Mouse (Mus musculus) left cerebral cortex, adult 6 months (tissue): ENCODE results near the gene Kif22. TPM values are rescaled to one million over a fixed set of nuclear protein-coding genes. Genes with fewer than 3 reads are reported as not detected.

ENCODE experiments used
- long read RNA-seq, 2 experiments: library from polyadenylated mRNA; unstranded; transcript quantifications; one replicate each; pipeline ENCODE4 v2.0.0; 2019 to 2020
- polyA plus RNA-seq: library from polyadenylated mRNA; unstranded; fragments of <200 nt; fragmentation: Nextera tagmentation; gene quantifications from 2 replicates; pipeline ENCODE4 v1.2.3, GENCODE M21; 2021

Gene Kif22
- polyA plus RNA-seq = 18.0 and 24.4 TPM in 2 replicates
- long read RNA-seq, experiment 1, partial matches to known transcripts = 1 of 3 reads
- long read RNA-seq, experiment 1, other reads (novel, unspliced or antisense) = 0 of 3 reads
- long read RNA-seq, experiment 2, partial matches to known transcripts = 3 of 3 reads
- long read RNA-seq, experiment 2, other reads (novel, unspliced or antisense) = 0 of 3 reads

GRCm38 (mm10) chr7:127041851-127042672 lies at the start of gene Kif22:
Kif22 (minus strand) TSS chr7:127042471.

GRCm38 (mm10) chr7:127091114-127091896 lies 49.0 kb upstream of the Kif22 start, which contains the start of gene AI467606:
AI467606 (plus strand) TSS chr7:127091359.

GRCm38 (mm10) chr7:127087278-127088010 lies 45.2 kb upstream of the Kif22 start, which contains the start of gene Zg16:
Zg16 (minus strand) TSS chr7:127087328.

DNA sequence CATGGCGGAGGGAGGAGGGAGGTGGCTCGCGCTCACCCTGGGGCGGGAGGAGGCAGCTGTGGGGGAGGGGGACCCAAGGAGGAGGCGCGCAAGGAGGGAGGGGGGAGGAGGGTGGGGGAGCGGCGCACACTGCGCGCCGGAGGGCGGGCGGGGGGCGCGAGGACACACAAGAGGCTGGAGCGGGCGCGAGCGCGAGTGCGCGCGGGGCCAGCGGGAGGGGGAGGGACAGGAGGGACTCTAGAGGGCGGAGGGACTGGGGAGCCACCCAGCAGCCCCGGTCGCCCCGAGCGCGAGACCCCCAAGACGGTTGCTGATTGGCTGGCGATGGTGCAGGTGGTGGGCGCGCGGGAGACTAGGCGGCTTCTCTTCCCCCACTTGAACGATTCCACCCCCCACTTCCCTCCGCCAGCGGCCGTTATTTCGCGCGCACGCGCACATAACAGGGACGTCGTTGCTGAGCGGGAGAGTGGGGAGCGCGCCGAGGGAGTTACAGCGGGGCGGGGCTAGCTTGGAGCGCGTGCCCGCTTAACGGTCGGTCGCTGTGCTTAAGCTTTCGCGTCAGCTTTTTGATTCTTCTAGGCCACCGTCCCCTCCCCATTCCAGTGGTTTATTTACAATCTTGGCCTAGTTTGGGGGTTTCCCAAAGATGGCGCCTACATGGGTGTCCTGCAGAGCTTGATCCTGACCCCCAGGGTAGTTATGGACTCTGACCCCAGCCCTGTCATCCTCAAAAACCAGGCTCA lies 15.1 kb downstream of the Kif22 start, which contains the start of gene Maz:
Gene Maz, minus strand, starts transcription at position 54 of the 743 bp plus-strand sequence.

DNA sequence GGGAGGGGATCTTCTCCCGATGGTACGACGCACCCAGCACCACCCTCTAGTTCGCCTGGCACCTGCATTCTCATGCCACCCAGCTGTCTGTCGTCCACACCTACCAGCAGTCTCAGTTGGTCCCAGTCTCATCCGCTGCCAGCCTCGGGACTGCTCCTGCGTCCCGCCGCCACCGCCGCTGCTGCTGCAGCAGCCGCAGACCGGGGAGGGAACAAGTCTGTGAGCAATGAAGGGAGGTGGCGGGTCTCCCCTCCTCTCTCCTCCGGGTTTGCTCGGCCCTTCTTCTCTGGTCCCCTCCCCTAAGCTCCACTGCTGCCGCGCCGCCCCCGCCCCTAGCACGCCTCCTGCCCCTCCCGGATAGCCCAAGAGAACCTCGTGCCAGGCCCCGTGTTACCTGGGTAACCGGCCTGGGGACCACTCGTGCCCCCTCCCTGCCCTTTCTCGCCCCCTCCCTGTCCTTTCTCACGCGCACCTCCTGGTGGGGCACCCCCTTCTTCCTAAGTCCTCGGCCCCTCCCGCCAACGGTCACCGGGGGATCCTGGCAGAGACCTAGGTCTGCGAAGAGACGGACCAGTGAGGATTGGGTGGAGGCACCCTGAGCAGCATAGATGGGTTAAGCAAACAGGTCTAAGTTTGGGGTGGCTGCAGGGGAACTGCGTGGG lies 21.2 kb downstream of the Kif22 start, which contains the start of the genes Gm42742 and Prrt2:
Gene Gm42742, minus strand, starts transcription at position 197 of the 662 bp plus-strand sequence.
Gene Prrt2, minus strand, starts transcription at position 311 of the 662 bp plus-strand sequence.

GRCm38 (mm10) chr7:127016971-127017949 lies 25.0 kb downstream of the Kif22 start, which contains the start of gene Pagr1a:
Pagr1a (minus strand) TSS chr7:127017352.

DNA sequence TGATC lies 26.0 kb downstream of the Kif22 start, which contains the start of gene Pagr1b:
Gene Pagr1b, minus strand, starts transcription at position 4 of the 5 bp plus-strand sequence.

DNA sequence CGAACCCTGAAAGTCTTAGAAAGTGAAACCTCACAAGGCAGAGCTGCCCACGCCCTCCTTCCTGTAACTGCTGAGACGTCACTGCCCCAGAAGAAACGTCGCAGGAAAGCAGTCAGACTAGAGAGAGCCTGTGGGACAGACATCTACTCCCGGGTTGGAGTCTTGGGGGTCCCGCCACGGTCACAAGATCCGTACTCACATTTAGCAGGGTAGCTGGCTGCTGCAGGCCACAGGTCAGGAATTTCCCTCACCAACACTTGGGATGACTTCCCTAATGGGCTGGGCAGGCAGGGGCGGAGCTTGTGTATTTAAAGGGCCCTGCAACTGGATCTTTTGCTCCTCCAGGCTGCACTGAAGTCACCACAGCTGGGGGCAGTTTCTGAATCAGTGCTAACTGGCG lies 28.0 kb downstream of the Kif22 start, which contains the start of gene Mvp:
Gene Mvp, minus strand, starts transcription at position 302 of the 400 bp plus-strand sequence.

Other genes with a start within 250 kb of the Kif22 start
- 53.5 and 61.0 TPM in 2 replicates for gene Ppp4c, start 250.0 kb downstream of the Kif22 start, polyA plus RNA-seq
- gene Fam57b, start 244.8 kb downstream of the Kif22 start, polyA plus RNA-seq = 5.9 and 8.8 TPM in 2 replicates
- gene 4930451I11Rik, start 210.8 kb downstream of the Kif22 start, polyA plus RNA-seq = 1.2 and 2.7 TPM in 2 replicates
- gene Doc2a, start 195.1 kb downstream of the Kif22 start, polyA plus RNA-seq = 14.1 and 30.1 TPM in 2 replicates
- gene Hirip3, start 180.5 kb downstream of the Kif22 start, polyA plus RNA-seq = 3.4 and 4.3 TPM in 2 replicates
- gene Ino80e, start 180.1 kb downstream of the Kif22 start, polyA plus RNA-seq = 44.1 and 57.6 TPM in 2 replicates
- gene Taok2, start 157.8 kb downstream of the Kif22 start, polyA plus RNA-seq = 9.7 and 10.8 TPM in 2 replicates
- gene Tmem219, start 119.6 kb downstream of the Kif22 start, polyA plus RNA-seq = 30.6 and 32.0 TPM in 2 replicates
- gene Kctd13, start 113.6 kb downstream of the Kif22 start, polyA plus RNA-seq = 260 and 277 TPM in 2 replicates
- gene Asphd1, start 92.9 kb downstream of the Kif22 start, polyA plus RNA-seq = 11.2 and 13.6 TPM in 2 replicates
- gene Sez6l2, start 91.9 kb downstream of the Kif22 start, polyA plus RNA-seq = 68.2 and 74.7 TPM in 2 replicates
- 223 and 227 TPM in 2 replicates for gene Cdipt, start 66.6 kb downstream of the Kif22 start, polyA plus RNA-seq
- 0.32 and 0.79 TPM in 2 replicates for gene Cdiptos, start 66.4 kb downstream of the Kif22 start, polyA plus RNA-seq
- 3.3 and 3.4 TPM in 2 replicates for gene Mvp, start 27.9 kb downstream of the Kif22 start, polyA plus RNA-seq
- gene Pagr1b, start 26.0 kb downstream of the Kif22 start, polyA plus RNA-seq = 0.64 TPM in 1 of 2 replicates, not detected in the other
- 3.0 and 33.4 TPM in 2 replicates for gene Pagr1a, start 25.1 kb downstream of the Kif22 start, polyA plus RNA-seq
- gene Gm42742, start 21.4 kb downstream of the Kif22 start, polyA plus RNA-seq = 19.0 and 44.2 TPM in 2 replicates
- 86.8 and 193 TPM in 2 replicates for gene Prrt2, start 21.3 kb downstream of the Kif22 start, polyA plus RNA-seq
- gene Maz, start 15.4 kb downstream of the Kif22 start, polyA plus RNA-seq = 6.6 and 36.1 TPM in 2 replicates
- gene Zg16, start 44.9 kb upstream of the Kif22 start, polyA plus RNA-seq = not detected in 2 replicates
- gene AI467606, start 48.9 kb upstream of the Kif22 start, polyA plus RNA-seq = 1.2 and 2.1 TPM in 2 replicates
- 0.47 and 0.55 TPM in 2 replicates for gene Qprt, start 79.8 kb upstream of the Kif22 start, polyA plus RNA-seq
- gene Spn, start 95.4 kb upstream of the Kif22 start, polyA plus RNA-seq = not detected in 2 replicates
- gene Cd2bp2, start 153.6 kb upstream of the Kif22 start, polyA plus RNA-seq = 37.9 and 38.1 TPM in 2 replicates
- 7.9 and 14.4 TPM in 2 replicates for gene Tbc1d10b, start 166.0 kb upstream of the Kif22 start, polyA plus RNA-seq
- gene Mylpf, start 166.4 kb upstream of the Kif22 start, polyA plus RNA-seq = 5.7 and 6.5 TPM in 2 replicates
- 12.5 and 13.0 TPM in 2 replicates for gene Zfp553, start 190.6 kb upstream of the Kif22 start, polyA plus RNA-seq
- gene Sept1, start 190.7 kb upstream of the Kif22 start, polyA plus RNA-seq = 1.8 and 3.0 TPM in 2 replicates
- gene Zfp771, start 201.8 kb upstream of the Kif22 start, polyA plus RNA-seq = 64.9 and 90.1 TPM in 2 replicates
- gene Dctpp1, start 218.2 kb upstream of the Kif22 start, polyA plus RNA-seq = 79.8 and 81.4 TPM in 2 replicates
- gene Sephs2, start 231.6 kb upstream of the Kif22 start, polyA plus RNA-seq = 42.8 and 64.6 TPM in 2 replicates